Mouse (Mus musculus) C2C12 (cell line): ENCODE measurements around the gene Mob2.

Experiments used
- CEBPB ChIP-seq: IDR thresholded peaks from one replicate; pipeline ENCODE4 v1.6.1; 2011; ENCODE audit warnings: low read depth, mild to moderate bottlenecking, control low read depth, moderate library complexity
- CTCF ChIP-seq: IDR thresholded peaks from one replicate; pipeline ENCODE4 v1.5.1; 2011; ENCODE audit not compliant: control insufficient read depth, insufficient read depth, insufficient read length
- MAX ChIP-seq: IDR thresholded peaks from one replicate; pipeline ENCODE4 v1.6.1; 2011; ENCODE audit warnings: mild to moderate bottlenecking, control low read depth
- MYOD1 ChIP-seq: IDR thresholded peaks from one replicate; pipeline ENCODE4 v1.6.1; 2011; ENCODE audit warnings: low read depth; ENCODE audit not compliant: control insufficient read depth, insufficient read length
- MYOG ChIP-seq: IDR thresholded peaks from one replicate; pipeline ENCODE4 v1.6.1; 2011; ENCODE audit not compliant: control insufficient read depth, insufficient read length; ENCODE audit errors: extremely low read depth
- USF1 ChIP-seq: IDR thresholded peaks from one replicate; pipeline ENCODE4 v1.6.1; 2011; ENCODE audit warnings: low read depth, mild to moderate bottlenecking, control low read depth, moderate library complexity

DNA sequence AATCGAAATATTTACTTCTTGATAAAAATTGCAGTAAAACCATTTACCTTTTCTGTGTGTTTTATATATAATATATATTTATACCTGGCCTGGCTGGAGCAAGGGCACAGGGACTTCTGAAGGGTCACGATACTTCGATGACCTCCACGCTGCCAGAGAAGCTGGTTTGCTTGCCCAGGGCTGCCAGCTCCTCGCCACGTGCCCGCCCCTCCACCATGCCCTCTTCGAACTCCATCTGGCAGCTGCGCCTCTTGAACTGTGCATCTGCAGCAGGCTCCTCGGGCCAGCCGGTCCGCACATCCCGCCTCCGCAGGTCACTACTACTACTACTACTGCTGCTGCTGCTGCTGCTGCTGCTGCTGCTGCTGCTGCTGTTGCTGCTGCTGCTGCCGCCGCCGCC lies 20.9 kb upstream of the Mob2 start:
- TF ChIP-seq MAX (no peak), CTCF (no peak), MYOG (no peak), CEBPB (no peak), USF1 (no peak), MYOD1 (no peak)
